In the genomic region with DNA sequence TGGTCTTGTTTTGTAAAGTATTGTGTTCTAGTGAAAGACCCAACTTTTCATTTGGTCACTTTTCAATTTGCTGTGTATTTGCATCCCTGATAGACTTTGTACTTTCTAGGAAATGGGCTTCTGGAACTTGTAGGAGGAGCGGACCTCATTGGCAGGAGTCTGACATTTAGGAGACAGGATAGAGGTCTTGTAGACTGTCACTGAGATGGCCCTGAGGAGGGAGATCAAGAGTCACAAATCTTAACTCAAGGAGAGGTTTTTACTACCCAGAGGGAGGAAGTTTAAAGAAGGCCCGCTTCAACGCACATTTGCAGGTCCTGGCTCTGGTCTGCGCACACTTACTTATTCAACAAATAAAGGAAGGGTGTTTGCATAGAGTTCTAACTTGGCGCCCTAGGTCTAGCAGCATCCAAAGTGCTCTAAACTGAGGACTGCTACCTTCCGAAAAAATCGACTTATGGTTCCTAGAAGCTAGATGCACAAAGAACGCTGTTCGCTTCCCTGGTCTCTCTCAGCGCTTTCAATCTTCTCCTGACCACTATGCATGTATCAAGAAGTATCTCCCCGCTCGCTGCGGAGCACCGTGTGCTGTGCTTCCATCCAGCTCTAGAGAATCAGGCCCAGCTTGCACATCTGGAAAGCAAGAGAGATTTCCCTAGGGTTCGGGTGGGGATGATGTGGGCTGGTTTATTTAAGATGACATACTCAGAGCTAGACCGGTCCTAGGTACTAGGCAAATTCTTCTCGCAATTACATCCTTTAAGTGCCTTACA, we compare ENCODE assay signal across 8 mouse cellular contexts. TPM values are rescaled to one million over a fixed set of nuclear protein-coding genes. Genes with fewer than 3 reads are reported as not detected.
DNase-seq lines count a peak whose midpoint lies in the region; ATAC-seq and TF ChIP-seq lines count a peak whose summit lies in the region.

No protein-coding gene starts in this region.

- H3K9ac ChIP-seq in heart, embryonic 12.5 days, result peak overlapping the region; percentile 95
- H3K9ac ChIP-seq in limb, embryonic 11.5 days (ENCODE audit: low read length), result peak overlapping the region; percentile 84

- no peak for TF ChIP-seq POLR2A in bone marrow, adult 2 months (IDR thresholded peaks at IDR 0.05; ENCODE audit: borderline replicate concordance, control insufficient read depth, low read depth, low read length)
- no peak for TF ChIP-seq POLR2A in olfactory bulb, adult 2 months (IDR thresholded peaks at IDR 0.05; ENCODE audit: insufficient read depth, low read depth, low read length)

- peak overlapping the region; percentile 89 for H3K4me2 ChIP-seq in heart, embryonic 12.5 days
- peak overlapping the region; percentile 74 for H3K4me2 ChIP-seq in limb, embryonic 11.5 days (ENCODE audit: low read depth, severe bottlenecking)

- 11% methylated on average over 17 of the region's 17 CpGs for WGBS in bone marrow, adult 2 months
- 10% methylated on average over 17 of the region's 17 CpGs for WGBS in heart, embryonic 12.5 days
- 9% methylated on average over 17 of the region's 17 CpGs for WGBS in limb, embryonic 11.5 days
- 10% methylated on average over 17 of the region's 17 CpGs for WGBS in olfactory bulb, adult 2 months

- H3K27me3 ChIP-seq in heart, embryonic 12.5 days (replicated peaks), result peaks cover 4% of the 10 kb centered on the region; the same call in 1 of the 2 replicates
- no peaks in the 10 kb centered on the region for H3K27me3 ChIP-seq in limb, embryonic 11.5 days (ENCODE audit: control insufficient read depth, insufficient read depth, low read length)

- no peak for DNase-seq in left cerebral cortex, adult 2 months (ENCODE audit: extremely low spot score in 1 of 2, low spot score in 2 of 2)
- DNase-seq in left cerebral cortex, adult 8-10 months (ENCODE audit: low spot score in 2 of 2), result no peak
- peak; percentile 44 for DNase-seq in limb, embryonic 11.5 days (ENCODE audit: low spot score)
- DNase-seq in testis, postnatal 14 days (ENCODE audit: low spot score), result no peak
- no peak for DNase-seq in thymus, postnatal 14 days

- intact Hi-C loops in left cerebral cortex, adult 2 months (cut with DNase I), result no loop called here

- no peaks in the 10 kb centered on the region for H3K9me3 ChIP-seq in heart, embryonic 12.5 days (replicated peaks)
- H3K9me3 ChIP-seq in limb, embryonic 11.5 days (ENCODE audit: control insufficient read depth, low read length), result no peaks in the 10 kb centered on the region

- H3K36me3 ChIP-seq in heart, embryonic 12.5 days, result peaks cover 8% of the 10 kb centered on the region
- H3K36me3 ChIP-seq in limb, embryonic 11.5 days (ENCODE audit: control insufficient read depth, insufficient read depth, low read length), result no peaks in the 10 kb centered on the region

- H3K4me3 ChIP-seq in left cerebral cortex, adult 2 months, result peak overlapping the region; percentile 84
- peak overlapping the region; percentile 35 for H3K4me3 ChIP-seq in bone marrow, adult 2 months (replicated peaks; ENCODE audit: control insufficient read depth, low read depth, low read length)
- H3K4me3 ChIP-seq in heart, embryonic 12.5 days, result peak overlapping the region; percentile 99
- peak overlapping the region; percentile 88 for H3K4me3 ChIP-seq in limb, embryonic 11.5 days (ENCODE audit: low read depth, low read length)
- peak overlapping the region; percentile 77 for H3K4me3 ChIP-seq in olfactory bulb, adult 2 months (ENCODE audit: insufficient read depth, low read depth, low read length)

- H3K4me1 ChIP-seq in bone marrow, adult 2 months (ENCODE audit: control insufficient read depth, insufficient read depth, low read length), result no peaks in the 10 kb centered on the region; the same call in 1 of the 2 replicates
- peaks cover 30% of the 10 kb centered on the region for H3K4me1 ChIP-seq in heart, embryonic 12.5 days (replicated peaks)
- H3K4me1 ChIP-seq in limb, embryonic 11.5 days (ENCODE audit: control insufficient read depth, insufficient read depth, low read length), result peaks cover 8% of the 10 kb centered on the region
- peaks cover 12% of the 10 kb centered on the region for H3K4me1 ChIP-seq in olfactory bulb, adult 2 months (ENCODE audit: control insufficient read depth, insufficient read depth, low read length)

- no peak for ATAC-seq in heart, embryonic 12.5 days (ENCODE audit: insufficient number of reproducible peaks, low FRiP score)
- ATAC-seq in limb, embryonic 11.5 days (ENCODE audit: insufficient number of reproducible peaks, low FRiP score, low TSS enrichment, low read depth), result no peak

- H3K27ac ChIP-seq in left cerebral cortex, adult 2 months, result peak overlapping the region; percentile 91
- no peak overlapping the region for H3K27ac ChIP-seq in bone marrow, adult 2 months (ENCODE audit: control insufficient read depth, insufficient read depth, low read depth, low read length, poor library complexity)
- H3K27ac ChIP-seq in heart, embryonic 12.5 days (ENCODE audit: poor library complexity, severe bottlenecking), result no peak overlapping the region
- H3K27ac ChIP-seq in limb, embryonic 11.5 days (replicated peaks; ENCODE audit: low read depth, low read length), result no peak overlapping the region
- H3K27ac ChIP-seq in olfactory bulb, adult 2 months (ENCODE audit: insufficient read depth, low read depth, low read length), result no peak overlapping the region

- TF ChIP-seq CTCF in left cerebral cortex, adult 2 months (IDR thresholded peaks at IDR 0.05), result no peak; the same call in 1 of the 2 replicates
- no peak for TF ChIP-seq CTCF in bone marrow, adult 2 months (IDR thresholded peaks at IDR 0.05; ENCODE audit: control insufficient read depth, insufficient read depth, low read length)
- no peak for TF ChIP-seq CTCF in olfactory bulb, adult 2 months (IDR thresholded peaks at IDR 0.05; ENCODE audit: insufficient read depth, low read depth, low read length)

RNA-seq across cellular contexts. Expression of a gene that starts 0.9 kb away (rescaled TPM):
- total RNA-seq in left cerebral cortex, adult 2 months (2021), result 100 to 1,000 TPM; 221 to 237 TPM
- total RNA-seq in left cerebral cortex, adult 8-10 months (2022), result 100 to 1,000 TPM; 217 to 237 (median 225) TPM
- 25.6 and 33.1 TPM in 2 replicates for polyA plus RNA-seq in bone marrow, adult 2 months (2011; ENCODE audit: insufficient read depth, insufficient read length, low replicate concordance, missing spikeins)
- 86.1 and 86.3 TPM in 2 replicates for polyA plus RNA-seq in heart, embryonic 12.5 days (2016; fragmentation: Nextera tagmentation; extraction: Ambion mirVana)
- polyA plus RNA-seq in limb, embryonic 11.5 days (2014; fragmentation: Nextera tagmentation; extraction: Ambion mirVana), result 88.6 and 98.5 TPM in 2 replicates
- polyA plus RNA-seq in olfactory bulb, adult 2 months (2012; ENCODE audit: insufficient read depth, insufficient read length, low replicate concordance, missing spikeins), result not detected in 2 replicates

RNA-seq across cellular contexts. Expression of a gene that starts 24.7 kb away (rescaled TPM):
- total RNA-seq in left cerebral cortex, adult 2 months (2021), result 10 to 100 TPM; 23.1 to 27.9 TPM
- 10 to 100 TPM; 23.1 to 29.9 (median 24.1) TPM for total RNA-seq in left cerebral cortex, adult 8-10 months (2022)
- 6.1 and 8.5 TPM in 2 replicates for polyA plus RNA-seq in bone marrow, adult 2 months (2011; ENCODE audit: insufficient read depth, insufficient read length, low replicate concordance, missing spikeins)
- 7.5 and 9.0 TPM in 2 replicates for polyA plus RNA-seq in heart, embryonic 12.5 days (2016; fragmentation: Nextera tagmentation; extraction: Ambion mirVana)
- polyA plus RNA-seq in limb, embryonic 11.5 days (2014; fragmentation: Nextera tagmentation; extraction: Ambion mirVana), result 10.9 and 11.4 TPM in 2 replicates
- polyA plus RNA-seq in olfactory bulb, adult 2 months (2012; ENCODE audit: insufficient read depth, insufficient read length, low replicate concordance, missing spikeins), result not detected in 2 replicates

RNA-seq across cellular contexts. Expression of a gene that starts 25.1 kb away (rescaled TPM):
- 10 to 100 TPM; 78.3 to 99.1 TPM for total RNA-seq in left cerebral cortex, adult 2 months (2021)
- total RNA-seq in left cerebral cortex, adult 8-10 months (2022), result 10 to 100 TPM; 67.2 to 90.4 (median 76.7) TPM
- 166 and 195 TPM in 2 replicates for polyA plus RNA-seq in bone marrow, adult 2 months (2011; ENCODE audit: insufficient read depth, insufficient read length, low replicate concordance, missing spikeins)
- polyA plus RNA-seq in heart, embryonic 12.5 days (2016; fragmentation: Nextera tagmentation; extraction: Ambion mirVana), result 63.5 and 63.9 TPM in 2 replicates
- polyA plus RNA-seq in limb, embryonic 11.5 days (2014; fragmentation: Nextera tagmentation; extraction: Ambion mirVana), result 79.8 and 89.2 TPM in 2 replicates
- not detected in 2 replicates for polyA plus RNA-seq in olfactory bulb, adult 2 months (2012; ENCODE audit: insufficient read depth, insufficient read length, low replicate concordance, missing spikeins)

RNA-seq across cellular contexts. Expression of a gene that starts 42.9 kb away (rescaled TPM):
- total RNA-seq in left cerebral cortex, adult 2 months (2021), result not detected
- total RNA-seq in left cerebral cortex, adult 8-10 months (2022), result not detected
- not detected in 2 replicates for polyA plus RNA-seq in bone marrow, adult 2 months (2011; ENCODE audit: insufficient read depth, insufficient read length, low replicate concordance, missing spikeins)
- not detected in 2 replicates for polyA plus RNA-seq in heart, embryonic 12.5 days (2016; fragmentation: Nextera tagmentation; extraction: Ambion mirVana)
- 0.11 TPM in 1 of 2 replicates, not detected in the other for polyA plus RNA-seq in limb, embryonic 11.5 days (2014; fragmentation: Nextera tagmentation; extraction: Ambion mirVana)
- not detected in 2 replicates for polyA plus RNA-seq in olfactory bulb, adult 2 months (2012; ENCODE audit: insufficient read depth, insufficient read length, low replicate concordance, missing spikeins)

RNA-seq across cellular contexts. Expression of a gene that starts 44.1 kb away (rescaled TPM):
- not detected for total RNA-seq in left cerebral cortex, adult 2 months (2021)
- total RNA-seq in left cerebral cortex, adult 8-10 months (2022), result not detected
- polyA plus RNA-seq in bone marrow, adult 2 months (2011; ENCODE audit: insufficient read depth, insufficient read length, low replicate concordance, missing spikeins), result not detected in 2 replicates
- not detected in 2 replicates for polyA plus RNA-seq in heart, embryonic 12.5 days (2016; fragmentation: Nextera tagmentation; extraction: Ambion mirVana)
- not detected in 2 replicates for polyA plus RNA-seq in limb, embryonic 11.5 days (2014; fragmentation: Nextera tagmentation; extraction: Ambion mirVana)
- not detected in 2 replicates for polyA plus RNA-seq in olfactory bulb, adult 2 months (2012; ENCODE audit: insufficient read depth, insufficient read length, low replicate concordance, missing spikeins)

Comparison
In these comparisons a context has a peak if more than half of its experiments do, and no peak if none do; other contexts are left out.
1. H3K4me3 ChIP-seq: peak in every context shown above with its lines; median percentile 99 in heart, embryonic 12.5 days; 88 in limb, embryonic 11.5 days; 84 in left cerebral cortex, adult 2 months; 77 in olfactory bulb, adult 2 months; 35 in bone marrow, adult 2 months.